Mouse (Mus musculus) lung, embryonic 16.5 days (tissue): Measurements from ENCODE around the gene Fut8. TPM values are rescaled to one million over a fixed set of nuclear protein-coding genes. Genes with fewer than 3 reads are reported as not detected.

Experiments used
- ATAC-seq: fragments of 200-750 bp; cut with Nextera tagmentation; 2 replicates; pipeline ENCODE4 v1.8.0; 2017; ENCODE audit warnings: low read depth, mild to moderate bottlenecking, moderate library complexity
- H3K27ac ChIP-seq: fragments of 300-500 bp; sonication (generic); 2 replicates; pipeline ENCODE4 v1.5.1; 2014; ENCODE audit warnings: mild to moderate bottlenecking, control low read depth, low read length
- H3K27me3 ChIP-seq: fragments of 300-500 bp; sonication (generic); 2 replicates; pipeline ENCODE4 v1.6.1; 2014; ENCODE audit warnings: low read depth, low read length, mixed read lengths; ENCODE audit not compliant: control insufficient read depth, insufficient read depth
- H3K36me3 ChIP-seq: fragments of 300-500 bp; sonication (generic); 2 replicates; pipeline ENCODE4 v1.6.1; 2014; ENCODE audit warnings: low read length; ENCODE audit not compliant: control insufficient read depth, insufficient read depth
- H3K4me1 ChIP-seq: fragments of 300-500 bp; sonication (generic); replicated peaks from 2 replicates; pipeline ENCODE4 v1.6.1; 2014; ENCODE audit warnings: low read length, mixed read lengths; ENCODE audit not compliant: control insufficient read depth, insufficient read depth
- H3K4me2 ChIP-seq: fragments of 300-500 bp; sonication (generic); 2 replicates; pipeline ENCODE4 v1.6.1; 2014; ENCODE audit warnings: low read depth, low read length, control low read depth
- H3K4me3 ChIP-seq: fragments of 300-500 bp; sonication (generic); 2 replicates; pipeline ENCODE4 v1.5.1; 2014; ENCODE audit warnings: mild to moderate bottlenecking, low read length, control low read depth
- H3K9ac ChIP-seq: fragments of 300-500 bp; sonication (generic); 2 replicates; pipeline ENCODE4 v1.6.1; 2014; ENCODE audit warnings: low read length, control low read depth
- H3K9me3 ChIP-seq: fragments of 300-500 bp; sonication (generic); 2 replicates; pipeline ENCODE4 v1.6.1; 2016; ENCODE audit warnings: low read length; ENCODE audit not compliant: control insufficient read depth
- WGBS: fragments of 180-500 bp; shearing (Covaris S2); extraction: QIAGEN DNeasy Blood & Tissue Kit; methylation state at CpG from one replicate; pipeline ENCODE4 v1.1.7; 2014; 5-methylcytosine and 5-hydroxymethylcytosine counted together
- polyA plus RNA-seq: library from polyadenylated mRNA; unstranded; fragments of >200 nt; fragmentation: Nextera tagmentation; extraction: Ambion mirVana; gene quantifications from 2 replicates; pipeline ENCODE4 v1.2.1, GENCODE M21; 2015

The Fut8 gene
- polyA plus RNA-seq, 1 experiment from 2014 or later: 26.9 TPM

GRCm38 (mm10) chr12:77198253-77198652, 39.7 kb upstream of the Fut8 start:
- Histone ChIP-seq H3K27me3 (no peaks in the 10 kb centered on the region), H3K36me3 (no peaks in the 10 kb centered on the region), H3K4me3 (no peak overlapping the region), H3K9ac (no peak overlapping the region), H3K9me3 (no peaks in the 10 kb centered on the region), H3K4me2 (no peak overlapping the region), H3K4me1 (no peaks in the 10 kb centered on the region), H3K27ac (no peak overlapping the region)
- WGBS: 90% methylated on average over 4 of the region's 4 CpGs
- no peak for ATAC-seq

GRCm38 (mm10) chr12:77201461-77202143, 36.3 kb upstream of the Fut8 start:
- Histone ChIP-seq H3K36me3 (no peaks in the 10 kb centered on the region), H3K27me3 (no peaks in the 10 kb centered on the region), H3K27ac (no peak overlapping the region), H3K9me3 (no peaks in the 10 kb centered on the region), H3K9ac (no peak overlapping the region), H3K4me2 (no peak overlapping the region), H3K4me1 (no peaks in the 10 kb centered on the region), H3K4me3 (no peak overlapping the region)
- ATAC-seq: no peak
- WGBS: 58% methylated on average over 10 of the region's 10 CpGs

- Histone ChIP-seq H3K9ac (no peak overlapping the region), H3K9me3 (no peaks in the 10 kb centered on the region), H3K4me3 (no peak overlapping the region), H3K4me1 (no peaks in the 10 kb centered on the region), H3K27me3 (no peaks in the 10 kb centered on the region), H3K27ac (no peak overlapping the region), H3K36me3 (no peaks in the 10 kb centered on the region), H3K4me2 (no peak overlapping the region)
- 90% methylated on average over 4 of the region's 4 CpGs for WGBS
- ATAC-seq: no peak
Measured at GRCm38 (mm10) chr12:77203136-77203535, 34.8 kb upstream of the Fut8 start.

GRCm38 (mm10) chr12:77206852-77207251, 31.1 kb upstream of the Fut8 start:
- WGBS: 57% methylated on average over 5 of the region's 5 CpGs
- no peak overlapping the region for H3K4me2 ChIP-seq
- H3K4me1 ChIP-seq: no peaks in the 10 kb centered on the region

GRCm38 (mm10) chr12:77208056-77208455, 29.9 kb upstream of the Fut8 start:
- Histone ChIP-seq H3K27me3 (no peaks in the 10 kb centered on the region), H3K4me2 (no peak overlapping the region), H3K9ac (no peak overlapping the region), H3K4me3 (no peak overlapping the region), H3K36me3 (no peaks in the 10 kb centered on the region), H3K4me1 (no peaks in the 10 kb centered on the region), H3K27ac (no peak overlapping the region), H3K9me3 (no peaks in the 10 kb centered on the region)
- ATAC-seq: no peak
- 78% methylated on average over 2 of the region's 2 CpGs for WGBS

More at GRCm38 (mm10) chr12:77206852-77207251, 31.1 kb upstream of the Fut8 start:
- H3K9ac ChIP-seq: no peak overlapping the region
- no peaks in the 10 kb centered on the region for H3K27me3 ChIP-seq
- ATAC-seq: no peak
- no peaks in the 10 kb centered on the region for H3K36me3 ChIP-seq
- H3K27ac ChIP-seq: no peak overlapping the region
- H3K4me3 ChIP-seq: no peak overlapping the region
- no peaks in the 10 kb centered on the region for H3K9me3 ChIP-seq

GRCm38 (mm10) chr12:77208576-77209180, 29.2 kb upstream of the Fut8 start:
- 75% methylated on average over 5 of the region's 5 CpGs for WGBS
- H3K9me3 ChIP-seq: no peaks in the 10 kb centered on the region
- no peak overlapping the region for H3K4me3 ChIP-seq
- no peaks in the 10 kb centered on the region for H3K27me3 ChIP-seq
- H3K27ac ChIP-seq: no peak overlapping the region
- ATAC-seq: no peak
- no peaks in the 10 kb centered on the region for H3K36me3 ChIP-seq
- no peak overlapping the region for H3K4me2 ChIP-seq
- H3K4me1 ChIP-seq: no peaks in the 10 kb centered on the region
- H3K9ac ChIP-seq: no peak overlapping the region

GRCm38 (mm10) chr12:77211695-77212208, 26.2 kb upstream of the Fut8 start:
- H3K27ac ChIP-seq: no peak overlapping the region
- 79% methylated on average over 7 of the region's 7 CpGs for WGBS
- no peak overlapping the region for H3K4me2 ChIP-seq
- H3K9ac ChIP-seq: no peak overlapping the region
- no peaks in the 10 kb centered on the region for H3K27me3 ChIP-seq
- no peak overlapping the region for H3K4me3 ChIP-seq
- no peak for ATAC-seq
- no peaks in the 10 kb centered on the region for H3K9me3 ChIP-seq
- H3K4me1 ChIP-seq: no peaks in the 10 kb centered on the region
- no peaks in the 10 kb centered on the region for H3K36me3 ChIP-seq

- H3K9me3 ChIP-seq: no peaks in the 10 kb centered on the region
- H3K4me3 ChIP-seq: no peak overlapping the region
- H3K4me2 ChIP-seq: no peak overlapping the region
- H3K4me1 ChIP-seq: no peaks in the 10 kb centered on the region
- no peak overlapping the region for H3K27ac ChIP-seq
- 54% methylated on average over 6 of the region's 6 CpGs for WGBS
- no peaks in the 10 kb centered on the region for H3K36me3 ChIP-seq
- H3K27me3 ChIP-seq: no peaks in the 10 kb centered on the region
- H3K9ac ChIP-seq: no peak overlapping the region
- ATAC-seq: no peak
Measured at GRCm38 (mm10) chr12:77213896-77214564, 23.9 kb upstream of the Fut8 start.

- no peak for ATAC-seq
Measured at GRCm38 (mm10) chr12:77214565-77214909, 23.4 kb upstream of the Fut8 start.

More at GRCm38 (mm10) chr12:77214565-77214909, 23.4 kb upstream of the Fut8 start:
- H3K4me1 ChIP-seq: no peaks in the 10 kb centered on the region
- no peak overlapping the region for H3K4me2 ChIP-seq
- no peak overlapping the region for H3K27ac ChIP-seq
- no peak overlapping the region for H3K9ac ChIP-seq
- no peaks in the 10 kb centered on the region for H3K36me3 ChIP-seq
- no peaks in the 10 kb centered on the region for H3K9me3 ChIP-seq
- no peaks in the 10 kb centered on the region for H3K27me3 ChIP-seq
- H3K4me3 ChIP-seq: no peak overlapping the region
- 84% methylated on average over 3 of the region's 3 CpGs for WGBS
